Mouse (Mus musculus): ENCODE measurements around the gene Teddm2.

The Teddm2 gene

DNA sequence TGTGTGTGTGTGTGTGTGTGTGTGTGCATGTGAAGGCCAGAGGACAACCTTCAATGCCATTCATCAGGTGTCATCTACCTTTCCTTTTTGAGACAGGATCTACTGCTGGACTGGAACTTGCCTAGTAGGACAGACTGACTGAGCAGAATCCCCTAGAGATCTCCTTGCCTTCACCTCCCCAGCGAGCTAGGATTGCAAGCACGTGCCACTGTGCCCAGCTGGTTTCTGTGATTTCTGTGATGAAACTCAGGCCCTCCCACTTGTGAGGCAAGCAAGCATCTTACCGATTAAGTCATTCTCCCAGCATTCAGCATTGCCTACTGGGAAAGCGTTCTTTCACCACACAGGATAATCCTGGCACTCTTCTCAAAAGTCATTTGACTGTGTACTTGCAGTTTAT, 69.3 kb downstream of the Teddm2 start:
- DNase-seq (ENCODE audit: low read depth, low spot score) = no peak

DNA sequence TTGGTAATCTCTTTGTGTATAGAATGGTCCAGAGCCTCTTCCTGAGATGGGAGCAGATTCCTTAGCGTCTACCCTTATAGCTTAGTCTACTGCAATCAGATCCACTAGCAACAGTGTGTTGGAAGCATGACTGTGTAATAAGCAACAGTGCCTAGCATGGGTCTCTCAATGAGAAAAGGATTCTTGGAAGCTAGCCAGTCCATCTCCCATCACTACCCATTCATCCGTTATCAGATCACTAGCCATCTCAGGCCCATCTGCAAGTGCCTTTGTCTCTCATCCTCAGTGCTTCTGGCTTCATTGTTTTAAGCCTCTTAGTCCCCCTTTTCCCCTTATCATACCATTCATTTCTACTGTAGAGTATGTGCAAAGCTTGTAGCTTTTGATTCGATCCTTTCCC, 79.8 kb downstream of the Teddm2 start:
- DNase-seq (ENCODE audit: low read depth, low spot score) = no peak

GRCm38 (mm10) chr1:153814278-153814677, 85.8 kb downstream of the Teddm2 start:
- no peak for DNase-seq (ENCODE audit: low read depth, low spot score)

- peak; percentile 32 for DNase-seq (ENCODE audit: low read depth, low spot score)
These were observed 92.5 kb downstream of the Teddm2 start for GRCm38 (mm10) chr1:153807390-153807993.

DNA sequence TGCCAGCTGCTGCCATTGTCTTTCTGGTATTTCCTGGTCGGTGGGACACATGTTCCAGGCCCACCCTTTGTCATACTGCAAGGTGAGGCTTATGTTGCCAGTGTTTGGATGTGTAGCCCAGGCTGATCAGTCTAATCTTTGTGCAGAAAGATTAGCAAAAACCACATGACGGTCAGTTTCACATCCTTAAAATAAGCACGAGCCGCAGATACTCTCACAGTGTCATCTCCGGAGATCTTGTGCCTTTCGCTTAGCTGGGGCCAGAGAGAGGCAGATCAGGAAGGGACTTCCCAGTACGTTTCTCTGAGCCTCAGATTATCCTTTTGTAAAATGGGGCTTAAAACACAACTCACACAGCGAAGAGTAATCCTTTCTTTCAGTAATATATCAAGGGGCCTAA, 96.5 kb downstream of the Teddm2 start:
- no peak for DNase-seq (ENCODE audit: low read depth, low spot score)

- DNase-seq (ENCODE audit: low read depth, low spot score) = no peak
These were observed 97.3 kb downstream of the Teddm2 start for GRCm38 (mm10) chr1:153802691-153803090.

Data from retina, postnatal 7 days (tissue).